Mouse (Mus musculus): Measurements from ENCODE around the gene Rab44. TPM values are rescaled to one million over a fixed set of nuclear protein-coding genes. Genes with fewer than 3 reads are reported as not detected.

Gene Rab44
- polyA plus RNA-seq, 1 experiment = not detected

- no peak for TF ChIP-seq POLR2A (IDR thresholded peaks at IDR 0.05; ENCODE audit: control insufficient read depth, low read depth, low read length)
- no peak for TF ChIP-seq CTCF (IDR thresholded peaks at IDR 0.05; ENCODE audit: control insufficient read depth, insufficient read depth, insufficient replicate concordance, low read depth, low read length)
- Histone ChIP-seq H3K4me1 (ENCODE audit: control insufficient read depth, insufficient read depth, low read length) (peaks cover 17% of the 10 kb centered on the region), H3K36me3 (ENCODE audit: control insufficient read depth, insufficient read depth, low read length) (no peaks in the 10 kb centered on the region), H3K27ac (ENCODE audit: control insufficient read depth, insufficient read depth, low read depth, low read length) (no peak overlapping the region), H3K4me3 (ENCODE audit: control insufficient read depth, low read depth, low read length) (no peak overlapping the region), H3K27me3 (ENCODE audit: control insufficient read depth, insufficient read depth, low read length) (no peaks in the 10 kb centered on the region)
Measured at GRCm38 (mm10) chr17:29159320-29159719, 45.4 kb downstream of the Rab44 start.

GRCm38 (mm10) chr17:29159743-29160455 lies 46.0 kb downstream of the Rab44 start:
- TF ChIP-seq CTCF (IDR thresholded peaks at IDR 0.05; ENCODE audit: control insufficient read depth, insufficient read depth, insufficient replicate concordance, low read depth, low read length) (no peak), POLR2A (IDR thresholded peaks at IDR 0.05; ENCODE audit: control insufficient read depth, low read depth, low read length) (no peak)
- H3K27me3 ChIP-seq (ENCODE audit: control insufficient read depth, insufficient read depth, low read length) = no peaks in the 10 kb centered on the region
- no peak overlapping the region for H3K4me3 ChIP-seq (ENCODE audit: control insufficient read depth, low read depth, low read length)
- no peaks in the 10 kb centered on the region for H3K36me3 ChIP-seq (ENCODE audit: control insufficient read depth, insufficient read depth, low read length)
- H3K4me1 ChIP-seq (ENCODE audit: control insufficient read depth, insufficient read depth, low read length) = peaks cover 17% of the 10 kb centered on the region
- no peak overlapping the region for H3K27ac ChIP-seq (ENCODE audit: control insufficient read depth, insufficient read depth, low read depth, low read length)

GRCm38 (mm10) chr17:29162334-29162733 lies 48.4 kb downstream of the Rab44 start:
- peaks cover 15% of the 10 kb centered on the region for H3K4me1 ChIP-seq (ENCODE audit: control insufficient read depth, insufficient read depth, low read length)
- no peaks in the 10 kb centered on the region for H3K36me3 ChIP-seq (ENCODE audit: control insufficient read depth, insufficient read depth, low read length)
- H3K27me3 ChIP-seq (ENCODE audit: control insufficient read depth, insufficient read depth, low read length) = no peaks in the 10 kb centered on the region
- TF ChIP-seq POLR2A (IDR thresholded peaks at IDR 0.05; ENCODE audit: control insufficient read depth, low read depth, low read length) = 0 out of 2 replicates have a peak, but pooled peaks have one; percentile 15
- TF ChIP-seq CTCF (IDR thresholded peaks at IDR 0.05; ENCODE audit: control insufficient read depth, insufficient read depth, insufficient replicate concordance, low read depth, low read length) = no peak
- no peak overlapping the region for H3K27ac ChIP-seq (ENCODE audit: control insufficient read depth, insufficient read depth, low read depth, low read length)
- H3K4me3 ChIP-seq (ENCODE audit: control insufficient read depth, low read depth, low read length) = no peak overlapping the region

- Histone ChIP-seq H3K27me3 (ENCODE audit: control insufficient read depth, insufficient read depth, low read length) (no peaks in the 10 kb centered on the region), H3K4me3 (ENCODE audit: control insufficient read depth, low read depth, low read length) (no peak overlapping the region), H3K4me1 (ENCODE audit: control insufficient read depth, insufficient read depth, low read length) (peaks cover 12% of the 10 kb centered on the region), H3K36me3 (ENCODE audit: control insufficient read depth, insufficient read depth, low read length) (no peaks in the 10 kb centered on the region), H3K27ac (ENCODE audit: control insufficient read depth, insufficient read depth, low read depth, low read length) (no peak overlapping the region)
- TF ChIP-seq CTCF (IDR thresholded peaks at IDR 0.05; ENCODE audit: control insufficient read depth, insufficient read depth, insufficient replicate concordance, low read depth, low read length) (no peak), POLR2A (IDR thresholded peaks at IDR 0.05; ENCODE audit: control insufficient read depth, low read depth, low read length) (no peak)
Measured at GRCm38 (mm10) chr17:29164469-29165111, 50.6 kb downstream of the Rab44 start.

GRCm38 (mm10) chr17:29165452-29165851 lies 51.5 kb downstream of the Rab44 start:
- H3K4me1 ChIP-seq (ENCODE audit: control insufficient read depth, insufficient read depth, low read length) = peaks cover 10% of the 10 kb centered on the region

GRCm38 (mm10) chr17:29165967-29166578 lies 52.1 kb downstream of the Rab44 start:
- no peak for TF ChIP-seq CTCF (IDR thresholded peaks at IDR 0.05; ENCODE audit: control insufficient read depth, insufficient read depth, insufficient replicate concordance, low read depth, low read length)
- no peak for TF ChIP-seq POLR2A (IDR thresholded peaks at IDR 0.05; ENCODE audit: control insufficient read depth, low read depth, low read length)
- Histone ChIP-seq H3K36me3 (ENCODE audit: control insufficient read depth, insufficient read depth, low read length) (no peaks in the 10 kb centered on the region), H3K27ac (ENCODE audit: control insufficient read depth, insufficient read depth, low read depth, low read length) (no peak overlapping the region), H3K27me3 (ENCODE audit: control insufficient read depth, insufficient read depth, low read length) (no peaks in the 10 kb centered on the region), H3K4me1 (ENCODE audit: control insufficient read depth, insufficient read depth, low read length) (peaks cover 10% of the 10 kb centered on the region), H3K4me3 (ENCODE audit: control insufficient read depth, low read depth, low read length) (no peak overlapping the region)

More at GRCm38 (mm10) chr17:29165452-29165851, 51.5 kb downstream of the Rab44 start:
- H3K36me3 ChIP-seq (ENCODE audit: control insufficient read depth, insufficient read depth, low read length) = no peaks in the 10 kb centered on the region
- TF ChIP-seq CTCF (IDR thresholded peaks at IDR 0.05; ENCODE audit: control insufficient read depth, insufficient read depth, insufficient replicate concordance, low read depth, low read length) (no peak), POLR2A (IDR thresholded peaks at IDR 0.05; ENCODE audit: control insufficient read depth, low read depth, low read length) (no peak)
- no peak overlapping the region for H3K27ac ChIP-seq (ENCODE audit: control insufficient read depth, insufficient read depth, low read depth, low read length)
- H3K27me3 ChIP-seq (ENCODE audit: control insufficient read depth, insufficient read depth, low read length) = no peaks in the 10 kb centered on the region
- H3K4me3 ChIP-seq (ENCODE audit: control insufficient read depth, low read depth, low read length) = no peak overlapping the region

GRCm38 (mm10) chr17:29167371-29167770 lies 53.4 kb downstream of the Rab44 start:
- peaks cover 10% of the 10 kb centered on the region for H3K4me1 ChIP-seq (ENCODE audit: control insufficient read depth, insufficient read depth, low read length)
- TF ChIP-seq CTCF (IDR thresholded peaks at IDR 0.05; ENCODE audit: control insufficient read depth, insufficient read depth, insufficient replicate concordance, low read depth, low read length) = no peak
- TF ChIP-seq POLR2A (IDR thresholded peaks at IDR 0.05; ENCODE audit: control insufficient read depth, low read depth, low read length) = no peak

More at GRCm38 (mm10) chr17:29167371-29167770, 53.4 kb downstream of the Rab44 start:
- no peak overlapping the region for H3K4me3 ChIP-seq (ENCODE audit: control insufficient read depth, low read depth, low read length)
- no peaks in the 10 kb centered on the region for H3K27me3 ChIP-seq (ENCODE audit: control insufficient read depth, insufficient read depth, low read length)
- H3K36me3 ChIP-seq (ENCODE audit: control insufficient read depth, insufficient read depth, low read length) = no peaks in the 10 kb centered on the region
- no peak overlapping the region for H3K27ac ChIP-seq (ENCODE audit: control insufficient read depth, insufficient read depth, low read depth, low read length)
